Mouse (Mus musculus): ENCODE results near the gene Olfr281. TPM values are rescaled to one million over a fixed set of nuclear protein-coding genes. Genes with fewer than 3 reads are reported as not detected.
A peak's percentile ranks its signal among the peaks of the same experiment; 100 is the strongest.
"Not testable (repeated sequence)": the region's sequence is repeated elsewhere in the genome, so short reads cannot be mapped to it uniquely, and the experiment has no call there.

Gene Olfr281
- polyA plus RNA-seq, 1 experiment from 2014 or later: not detected

GRCm38 (mm10) chr15:98418096-98418495, 34.3 kb upstream of the Olfr281 start:
- H3K36me3 ChIP-seq (ENCODE audit: insufficient read depth, low read length): no peaks in the 10 kb centered on the region
- no peak overlapping the region for H3K4me3 ChIP-seq (ENCODE audit: low read depth, low read length)
- no peak overlapping the region for H3K4me2 ChIP-seq (replicated peaks; ENCODE audit: low read depth, low read length)
- H3K9ac ChIP-seq (replicated peaks; ENCODE audit: low read depth): no peak overlapping the region
- ATAC-seq (peak; percentile 51), DNase-seq (ENCODE audit: low spot score) (peak; percentile 38)
- no peaks in the 10 kb centered on the region for H3K4me1 ChIP-seq (ENCODE audit: insufficient read depth, low read depth, low read length)
- no peaks in the 10 kb centered on the region for H3K9me3 ChIP-seq (ENCODE audit: low read length)
- 53% methylated on average over 6 of the region's 7 CpGs for WGBS
- no peak overlapping the region for H3K27ac ChIP-seq (ENCODE audit: low read length)
- H3K27me3 ChIP-seq (replicated peaks; ENCODE audit: insufficient read depth, low read length): no peaks in the 10 kb centered on the region
- TF ChIP-seq CTCF (IDR thresholded peaks at IDR 0.05) (no peak), EP300 (IDR thresholded peaks at IDR 0.05) (no peak)

GRCm38 (mm10) chr15:98420897-98421296, 31.5 kb upstream of the Olfr281 start:
- H3K27ac ChIP-seq (ENCODE audit: low read length): no peak overlapping the region
- no peak overlapping the region for H3K9ac ChIP-seq (replicated peaks; ENCODE audit: low read depth)
- no peak overlapping the region for H3K4me3 ChIP-seq (ENCODE audit: low read depth, low read length)
- H3K36me3 ChIP-seq (ENCODE audit: insufficient read depth, low read length): no peaks in the 10 kb centered on the region
- 40% methylated on average over 4 of the region's 4 CpGs for WGBS
- H3K4me2 ChIP-seq (replicated peaks; ENCODE audit: low read depth, low read length): no peak overlapping the region
- no peaks in the 10 kb centered on the region for H3K27me3 ChIP-seq (replicated peaks; ENCODE audit: insufficient read depth, low read length)
- TF ChIP-seq CTCF (IDR thresholded peaks at IDR 0.05): no peak
- no peak for TF ChIP-seq EP300 (IDR thresholded peaks at IDR 0.05)
- ATAC-seq (peak; percentile 69), DNase-seq (ENCODE audit: low spot score) (peak; percentile 52)
- H3K9me3 ChIP-seq (ENCODE audit: low read length): no peaks in the 10 kb centered on the region
- H3K4me1 ChIP-seq (ENCODE audit: insufficient read depth, low read depth, low read length): no peaks in the 10 kb centered on the region

- no peaks in the 10 kb centered on the region for H3K4me1 ChIP-seq (ENCODE audit: insufficient read depth, low read depth, low read length)
- no peak for TF ChIP-seq CTCF (IDR thresholded peaks at IDR 0.05)
- no peak for TF ChIP-seq EP300 (IDR thresholded peaks at IDR 0.05)
- no peaks in the 10 kb centered on the region for H3K9me3 ChIP-seq (ENCODE audit: low read length)
- 60% methylated on average over 14 of the region's 14 CpGs for WGBS
- no peak overlapping the region for H3K4me3 ChIP-seq (ENCODE audit: low read depth, low read length)
- H3K4me2 ChIP-seq (replicated peaks; ENCODE audit: low read depth, low read length): no peak overlapping the region
- no peaks in the 10 kb centered on the region for H3K36me3 ChIP-seq (ENCODE audit: insufficient read depth, low read length)
- no peaks in the 10 kb centered on the region for H3K27me3 ChIP-seq (replicated peaks; ENCODE audit: insufficient read depth, low read length)
- DNase-seq (ENCODE audit: low spot score) (no peak), ATAC-seq (no peak)
- H3K9ac ChIP-seq (replicated peaks; ENCODE audit: low read depth): no peak overlapping the region
- H3K27ac ChIP-seq (ENCODE audit: low read length): no peak overlapping the region
Observed at GRCm38 (mm10) chr15:98424326-98424725, 28.1 kb upstream of the Olfr281 start.

GRCm38 (mm10) chr15:98424753-98425152, 27.6 kb upstream of the Olfr281 start:
- Histone ChIP-seq H3K9ac (replicated peaks; ENCODE audit: low read depth) (no peak overlapping the region), H3K9me3 (ENCODE audit: low read length) (no peaks in the 10 kb centered on the region), H3K4me1 (ENCODE audit: insufficient read depth, low read depth, low read length) (no peaks in the 10 kb centered on the region), H3K4me2 (replicated peaks; ENCODE audit: low read depth, low read length) (no peak overlapping the region), H3K27me3 (replicated peaks; ENCODE audit: insufficient read depth, low read length) (no peaks in the 10 kb centered on the region), H3K36me3 (ENCODE audit: insufficient read depth, low read length) (no peaks in the 10 kb centered on the region), H3K4me3 (ENCODE audit: low read depth, low read length) (no peak overlapping the region), H3K27ac (ENCODE audit: low read length) (no peak overlapping the region)
- 34% methylated on average over 6 of the region's 6 CpGs for WGBS
- TF ChIP-seq CTCF (IDR thresholded peaks at IDR 0.05) (no peak), EP300 (IDR thresholded peaks at IDR 0.05) (no peak)
- no peak for ATAC-seq
- DNase-seq (ENCODE audit: low spot score): no peak

- no peak for ATAC-seq
- no peaks in the 10 kb centered on the region for H3K9me3 ChIP-seq (ENCODE audit: low read length)
- WGBS: 76% methylated on average over 7 of the region's 7 CpGs
- H3K4me1 ChIP-seq (ENCODE audit: insufficient read depth, low read depth, low read length): no peaks in the 10 kb centered on the region
- H3K36me3 ChIP-seq (ENCODE audit: insufficient read depth, low read length): no peaks in the 10 kb centered on the region
- H3K4me2 ChIP-seq (replicated peaks; ENCODE audit: low read depth, low read length): no peak overlapping the region
- H3K9ac ChIP-seq (replicated peaks; ENCODE audit: low read depth): no peak overlapping the region
- no peaks in the 10 kb centered on the region for H3K27me3 ChIP-seq (replicated peaks; ENCODE audit: insufficient read depth, low read length)
- no peak overlapping the region for H3K27ac ChIP-seq (ENCODE audit: low read length)
- no peak overlapping the region for H3K4me3 ChIP-seq (ENCODE audit: low read depth, low read length)
- DNase-seq (ENCODE audit: low spot score): no peak
- no peak for TF ChIP-seq CTCF (IDR thresholded peaks at IDR 0.05)
- TF ChIP-seq EP300 (IDR thresholded peaks at IDR 0.05): no peak
Observed at GRCm38 (mm10) chr15:98425188-98425587, 27.2 kb upstream of the Olfr281 start.

- H3K9me3 ChIP-seq (ENCODE audit: low read length); DNase-seq (ENCODE audit: low spot score); H3K9ac ChIP-seq (replicated peaks; ENCODE audit: low read depth); ATAC-seq; H3K4me1 ChIP-seq (ENCODE audit: insufficient read depth, low read depth, low read length); H3K27me3 ChIP-seq (replicated peaks; ENCODE audit: insufficient read depth, low read length); H3K4me3 ChIP-seq (ENCODE audit: low read depth, low read length); H3K27ac ChIP-seq (ENCODE audit: low read length); H3K36me3 ChIP-seq (ENCODE audit: insufficient read depth, low read length); H3K4me2 ChIP-seq (replicated peaks; ENCODE audit: low read depth, low read length): not testable (repeated sequence)
- WGBS: 74% methylated on average over 5 of the region's 5 CpGs
Observed at GRCm38 (mm10) chr15:98430925-98431324, 21.5 kb upstream of the Olfr281 start, which contains the start of gene Olfr282. Olfr282 (plus strand) TSS chr15:98431225.

- no peak for DNase-seq (ENCODE audit: low spot score)
- 73% methylated on average over 3 of the region's 3 CpGs for WGBS
Observed at GRCm38 (mm10) chr15:98444561-98444960, 7.8 kb upstream of the Olfr281 start.

More at GRCm38 (mm10) chr15:98444561-98444960, 7.8 kb upstream of the Olfr281 start:
- TF ChIP-seq EP300 (IDR thresholded peaks at IDR 0.05) (no peak), CTCF (IDR thresholded peaks at IDR 0.05) (no peak)
- no peaks in the 10 kb centered on the region for H3K4me1 ChIP-seq (ENCODE audit: insufficient read depth, low read depth, low read length)
- H3K4me3 ChIP-seq (ENCODE audit: low read depth, low read length): no peak overlapping the region
- no peak overlapping the region for H3K27ac ChIP-seq (ENCODE audit: low read length)
- H3K36me3 ChIP-seq (ENCODE audit: insufficient read depth, low read length): no peaks in the 10 kb centered on the region
- no peak for ATAC-seq
- H3K4me2 ChIP-seq (replicated peaks; ENCODE audit: low read depth, low read length): no peak overlapping the region
- H3K9me3 ChIP-seq (ENCODE audit: low read length): no peaks in the 10 kb centered on the region
- H3K27me3 ChIP-seq (replicated peaks; ENCODE audit: insufficient read depth, low read length): no peaks in the 10 kb centered on the region
- no peak overlapping the region for H3K9ac ChIP-seq (replicated peaks; ENCODE audit: low read depth)

Data from lung, postnatal 0 days (tissue).